Mouse (Mus musculus): ENCODE measurements around the gene 5730522E02Rik. TPM values are rescaled to one million over a fixed set of nuclear protein-coding genes. Genes with fewer than 3 reads are reported as not detected.

The 5730522E02Rik gene
- total RNA-seq, 4 experiments from 2014 or later: not detected

DNA sequence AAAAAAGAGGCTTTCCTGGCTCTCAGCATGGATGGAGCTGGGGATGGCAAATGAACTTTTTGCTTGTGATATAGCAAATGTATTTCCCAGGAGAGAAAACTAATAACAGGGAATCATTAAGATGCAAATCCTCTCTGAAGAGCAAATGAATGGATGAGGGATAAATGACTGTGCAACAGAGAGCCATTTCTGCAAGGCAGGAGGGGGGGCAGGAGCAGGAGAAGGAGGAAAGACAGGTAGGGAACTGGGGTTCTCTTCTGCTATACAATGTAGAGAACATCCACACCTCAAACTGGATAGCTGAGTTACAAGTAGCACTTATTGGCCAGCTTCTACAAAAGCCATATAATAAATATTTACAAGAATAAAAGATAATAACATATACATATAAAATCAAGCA lies 390.8 kb downstream of the 5730522E02Rik start:
- DNase-seq (ENCODE audit: low spot score): no peak

GRCm38 (mm10) chr11:25813446-25813845 lies 397.1 kb downstream of the 5730522E02Rik start:
- no peak for DNase-seq (ENCODE audit: low spot score)

- DNase-seq (ENCODE audit: low spot score): no peak
Observed at GRCm38 (mm10) chr11:25787691-25788090, 422.9 kb downstream of the 5730522E02Rik start.

DNA sequence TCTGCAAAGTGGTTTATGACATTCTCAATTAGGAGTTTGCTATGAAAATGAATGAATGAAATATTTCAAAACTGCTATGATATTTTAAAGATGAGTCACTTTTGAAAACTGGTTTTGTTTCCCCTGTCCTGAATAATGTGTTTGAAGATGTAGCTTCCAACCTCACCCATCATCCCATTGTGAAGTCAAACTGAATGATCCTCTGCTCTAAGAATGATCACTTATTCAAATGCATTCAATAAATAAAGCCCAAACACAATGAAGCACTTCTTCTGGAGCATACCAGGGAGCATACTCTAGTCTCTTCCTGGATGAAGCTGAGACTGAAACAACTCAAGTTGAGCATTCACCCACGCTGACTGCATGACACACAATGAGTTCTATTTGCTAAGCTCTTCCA lies 438.3 kb downstream of the 5730522E02Rik start:
- DNase-seq (ENCODE audit: low spot score): no peak

GRCm38 (mm10) chr11:25770991-25771568 lies 439.5 kb downstream of the 5730522E02Rik start:
- DNase-seq (ENCODE audit: low spot score): no peak

- DNase-seq (ENCODE audit: low spot score): no peak
Observed at GRCm38 (mm10) chr11:25767584-25768333, 442.8 kb downstream of the 5730522E02Rik start.

DNA sequence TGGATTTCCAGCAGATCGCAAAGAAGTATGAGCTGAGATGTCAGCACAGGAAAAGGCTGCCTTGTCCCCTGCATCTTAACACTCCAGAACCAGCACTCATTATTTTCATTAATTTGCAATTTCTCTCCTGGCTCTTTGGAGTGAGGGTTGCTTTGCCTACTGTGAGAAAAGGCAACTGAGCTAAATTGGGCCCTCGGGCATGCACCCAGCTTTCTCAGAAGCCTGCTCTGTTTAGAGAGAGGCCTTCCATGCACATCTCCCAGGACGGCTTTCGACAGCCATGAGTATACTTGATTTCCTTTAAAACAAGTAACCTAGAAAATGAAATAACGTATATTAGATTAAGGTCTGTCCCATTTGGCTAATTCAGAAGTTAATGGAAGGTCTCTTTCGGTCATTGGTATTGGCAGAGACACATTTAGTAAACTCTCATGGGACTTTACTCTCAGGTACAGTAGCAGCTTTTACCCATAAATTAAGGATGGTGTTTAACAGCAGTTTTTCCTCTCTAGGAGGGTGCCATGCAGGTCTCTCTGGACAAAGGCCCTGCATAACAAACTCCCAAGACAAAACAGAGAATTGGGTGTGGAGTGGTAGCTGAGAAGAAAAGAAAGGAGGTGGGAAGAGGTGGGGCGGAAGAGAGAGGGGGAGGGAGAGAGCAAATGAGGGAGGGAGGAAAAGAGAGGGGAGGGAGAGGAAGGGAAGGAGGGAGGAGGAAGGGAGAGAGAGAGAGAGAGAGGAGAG lies 457.2 kb downstream of the 5730522E02Rik start:
- no peak for DNase-seq (ENCODE audit: low spot score)

DNA sequence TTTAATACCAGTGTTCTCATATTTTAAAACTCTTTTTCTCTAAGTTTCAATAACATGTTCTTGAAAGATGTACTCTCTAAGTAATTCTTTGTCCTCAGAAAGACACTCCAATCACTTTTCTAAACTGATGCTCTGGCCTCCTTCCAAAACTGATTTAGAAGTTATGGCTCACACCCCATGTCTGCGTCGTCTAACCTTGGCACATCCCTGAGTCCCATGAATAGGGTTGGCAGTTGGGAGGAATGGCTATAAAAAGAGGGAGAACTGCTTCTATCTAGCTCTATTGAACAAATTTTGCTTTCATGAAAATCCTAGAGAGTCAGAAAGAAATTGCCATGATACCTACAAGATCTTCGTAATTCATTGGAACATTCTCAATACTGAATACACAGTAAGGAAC lies 458.1 kb downstream of the 5730522E02Rik start:
- no peak for DNase-seq (ENCODE audit: low spot score)

- DNase-seq (ENCODE audit: low spot score): no peak
Observed at GRCm38 (mm10) chr11:25747098-25747862, 463.3 kb downstream of the 5730522E02Rik start.

DNA sequence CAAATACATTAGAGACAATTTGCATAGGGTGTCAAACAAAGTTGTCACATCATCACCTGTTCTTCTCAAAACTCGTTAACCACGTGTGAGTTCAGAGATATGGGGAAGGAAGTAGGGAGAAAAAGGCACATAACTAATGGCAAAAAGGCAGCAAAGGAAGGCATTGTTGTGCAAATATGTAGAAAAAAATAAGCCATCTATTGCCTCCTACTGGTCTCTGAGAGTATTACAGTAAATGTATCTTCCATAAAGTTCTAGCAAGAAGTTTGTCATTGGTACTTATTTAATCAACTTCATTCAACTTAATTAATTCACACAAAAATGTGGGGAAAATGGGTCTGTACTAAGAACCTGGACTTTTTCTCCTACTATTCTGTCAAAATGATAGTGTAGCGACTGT lies 466.9 kb downstream of the 5730522E02Rik start:
- DNase-seq (ENCODE audit: low spot score): no peak

- no peak for DNase-seq (ENCODE audit: low spot score)
Observed at GRCm38 (mm10) chr11:25737255-25737654, 473.3 kb downstream of the 5730522E02Rik start.

GRCm38 (mm10) chr11:25729476-25729875 lies 481.1 kb downstream of the 5730522E02Rik start:
- no peak for DNase-seq (ENCODE audit: low spot score)

- DNase-seq (ENCODE audit: low spot score): no peak
Observed at GRCm38 (mm10) chr11:25715447-25716321, 494.9 kb downstream of the 5730522E02Rik start.

GRCm38 (mm10) chr11:25710559-25710958 lies 500.0 kb downstream of the 5730522E02Rik start:
- DNase-seq (ENCODE audit: low spot score): no peak

DNA sequence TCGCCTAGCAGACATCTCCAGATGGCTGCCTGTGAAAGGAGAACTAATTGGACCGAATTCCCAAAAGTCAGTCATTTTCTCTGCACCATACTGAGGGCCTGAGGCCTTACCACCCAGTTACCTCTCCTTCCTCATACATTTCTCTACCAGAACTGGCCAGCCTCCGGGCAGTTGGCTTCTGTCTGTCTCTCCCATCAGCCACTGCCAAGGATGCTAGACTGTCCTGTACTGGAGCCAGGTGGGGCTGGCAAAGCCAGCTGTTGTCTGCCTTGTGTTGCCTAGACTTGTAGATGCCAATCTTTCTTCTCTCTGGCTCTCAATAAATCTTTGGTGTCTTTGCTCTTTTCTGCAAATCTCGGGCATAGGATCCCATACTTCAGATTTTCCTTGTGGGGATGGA lies 500.7 kb downstream of the 5730522E02Rik start:
- no peak for DNase-seq (ENCODE audit: low spot score)

DNA sequence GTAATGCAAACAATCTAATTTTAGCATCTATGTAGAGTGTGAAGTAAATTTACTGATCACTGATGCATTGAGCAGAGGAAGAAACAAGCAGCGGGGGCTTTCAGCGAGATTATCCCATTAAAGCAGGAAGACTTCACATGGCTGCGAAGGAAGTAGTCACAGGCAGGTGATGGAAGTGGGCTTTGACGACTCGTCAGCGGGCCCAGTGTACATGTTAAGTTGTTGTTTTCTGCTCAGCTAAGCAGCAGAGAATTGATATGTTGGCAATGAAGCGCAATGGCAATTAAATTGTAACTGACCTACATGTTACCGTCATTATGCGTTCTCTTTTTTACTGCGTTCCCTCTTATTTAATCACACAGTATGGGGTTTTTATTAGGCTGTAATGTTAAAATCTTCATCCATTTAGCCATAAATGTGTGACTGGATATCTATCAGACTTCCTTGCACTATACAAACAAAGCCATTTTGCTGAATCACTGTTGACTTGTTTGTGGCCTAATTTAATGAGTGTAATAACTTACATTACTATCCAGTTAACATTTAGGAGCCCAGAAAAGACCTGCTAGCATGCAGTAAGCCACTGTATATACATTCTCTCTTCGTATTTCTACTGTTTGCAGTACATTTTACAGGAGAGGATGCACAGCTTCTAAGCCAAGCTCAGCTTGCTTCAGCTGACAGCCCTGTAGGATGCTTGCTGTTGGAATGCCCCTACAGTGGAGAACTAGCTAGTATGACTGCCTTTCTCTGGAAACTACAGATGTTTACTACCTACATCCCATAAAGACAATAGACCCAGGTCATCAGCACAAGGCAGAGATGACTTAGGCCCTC lies 506.0 kb downstream of the 5730522E02Rik start:
- no peak for DNase-seq (ENCODE audit: low spot score)

DNA sequence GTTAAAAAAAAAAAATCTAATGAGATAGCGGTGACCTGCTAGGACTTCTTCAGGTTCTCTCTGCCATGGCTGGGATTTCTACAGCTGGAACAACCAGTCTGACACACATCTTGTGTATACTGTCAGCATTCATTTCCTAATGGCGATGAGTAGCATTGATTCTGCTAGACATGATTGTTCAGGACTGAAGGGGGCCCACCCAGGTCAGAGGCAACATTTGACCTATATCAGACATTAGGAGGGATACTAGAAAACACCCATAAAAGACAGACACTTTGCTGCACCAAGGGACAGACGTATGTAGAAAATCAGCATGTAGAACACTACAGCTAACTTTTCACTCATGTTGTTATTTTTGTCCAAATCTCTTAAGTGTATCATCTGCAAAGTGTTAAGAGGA lies 507.8 kb downstream of the 5730522E02Rik start:
- no peak for DNase-seq (ENCODE audit: low spot score)

DNA sequence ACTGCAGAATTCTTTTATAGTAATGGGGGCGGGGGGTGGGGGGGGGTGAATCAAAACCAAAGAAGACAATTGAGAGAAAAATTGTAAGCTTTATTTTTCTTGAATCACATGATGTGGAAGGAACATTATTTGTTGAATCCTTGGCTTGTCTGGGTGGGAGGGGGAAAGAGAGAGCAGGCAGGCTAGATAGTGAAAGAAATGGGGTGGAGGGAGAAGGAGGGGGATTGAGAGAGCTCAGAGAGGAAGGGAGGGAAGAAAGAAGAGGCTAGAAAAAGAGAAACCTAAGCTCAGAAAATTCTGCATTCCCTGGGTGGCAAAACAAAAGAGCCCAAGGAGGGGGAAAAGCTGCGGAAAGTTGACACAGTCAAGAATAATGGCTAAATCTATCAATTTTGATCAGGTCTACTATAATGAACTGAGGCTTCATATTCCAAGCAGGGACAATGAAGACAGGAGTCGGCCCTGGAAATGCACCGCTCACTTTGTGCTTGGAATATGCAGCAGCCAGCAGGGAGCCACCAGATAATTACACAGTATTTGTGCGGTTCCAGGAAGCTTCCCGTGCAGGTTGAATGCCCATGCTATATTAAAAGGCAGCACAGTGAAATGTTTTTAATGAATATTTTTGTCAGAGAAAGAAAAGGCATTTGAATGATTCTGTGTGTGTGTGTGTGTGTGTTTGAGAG lies 512.9 kb downstream of the 5730522E02Rik start:
- DNase-seq (ENCODE audit: low spot score): no peak

DNA sequence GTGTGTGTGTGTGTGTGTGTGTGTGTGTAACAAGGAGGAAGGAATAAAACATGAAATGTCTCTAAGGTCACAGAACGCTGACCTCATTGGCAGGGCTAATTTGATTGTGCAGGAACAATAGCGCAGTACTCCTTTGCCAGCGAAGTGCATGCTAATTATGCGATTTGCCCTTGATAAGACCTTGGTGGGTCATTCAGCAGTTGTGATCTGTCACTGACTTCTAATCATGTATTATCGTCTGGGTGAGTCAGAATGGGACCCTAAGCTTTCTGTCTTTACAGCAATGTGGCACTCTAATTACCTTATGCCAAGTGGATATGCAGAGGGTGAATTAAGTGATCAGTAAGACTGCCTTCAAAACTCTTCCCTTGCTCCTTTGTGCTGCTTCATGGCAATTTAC lies 514.4 kb downstream of the 5730522E02Rik start:
- DNase-seq (ENCODE audit: low spot score): no peak

Measured in heart, adult 8-10 months (tissue).